Mouse (Mus musculus) gastrocnemius, postnatal 25 days (tissue): Measurements from ENCODE around the gene Olfr1450. TPM values are rescaled to one million over a fixed set of nuclear protein-coding genes. Genes with fewer than 3 reads are reported as not detected.
"Not testable (repeated sequence)": the region's sequence is repeated elsewhere in the genome, so short reads cannot be mapped to it uniquely, and the experiment has no call there.

Source experiments
- DNase-seq: peaks from one replicate; pipeline ENCODE4 v3.0.0; 2022
- long read RNA-seq, 2 experiments: library from polyadenylated mRNA; stranded (forward); transcript quantifications; one replicate each; pipeline ENCODE4 v2.0.0; 2021
- total RNA-seq, 2 experiments: library from RNA; stranded (reverse); gene quantifications; 1 replicate in 1 of 2; 2 replicates in 1 of 2; pipeline ENCODE4 v1.2.3; 2021

Olfr1450 gene
- total RNA-seq, result not detected
- long read RNA-seq, experiment 1, result 0 reads
- long read RNA-seq, experiment 2, result 0 reads

GRCm38 (mm10) chr19:12949958-12950357, at the start of gene Olfr1450:
Gene Olfr1450 (plus strand): TSS chr19:12950258.
- DNase-seq, result no peak

- DNase-seq, result no peak
Measured at GRCm38 (mm10) chr19:12903643-12904042, 46.4 kb upstream of the Olfr1450 start, which contains the start of gene Olfr1447. Gene Olfr1447 (minus strand): TSS chr19:12903743.

GRCm38 (mm10) chr19:12924319-12924718, 25.7 kb upstream of the Olfr1450 start, which contains the start of gene Olfr1448:
Gene Olfr1448 (minus strand): TSS chr19:12924419.
- no peak for DNase-seq

GRCm38 (mm10) chr19:12930540-12930939, 19.5 kb upstream of the Olfr1450 start, which contains the start of gene Olfr1449:
Gene Olfr1449 (plus strand): TSS chr19:12930840.
- no peak for DNase-seq

- not testable (repeated sequence) for DNase-seq
Measured at GRCm38 (mm10) chr19:12970082-12970481, 20.0 kb downstream of the Olfr1450 start.

- not testable (repeated sequence) for DNase-seq
Measured at GRCm38 (mm10) chr19:12992316-12992715, 42.3 kb downstream of the Olfr1450 start.

GRCm38 (mm10) chr19:12994714-12995113, 44.7 kb downstream of the Olfr1450 start, which contains the start of gene Olfr1451:
Gene Olfr1451 (plus strand): TSS chr19:12995014.
- no peak for DNase-seq

Other genes starting within 250 kb of the Olfr1450 start
- gene Cntf, start 184.6 kb upstream of the Olfr1450 start, total RNA-seq, result 1 to 10 TPM; 3.2 to 3.4 TPM
- 10 to 100 TPM; 82.9 to 97.8 TPM for gene Zfp91, start 154.1 kb upstream of the Olfr1450 start, total RNA-seq
- gene Lpxn, start 154.1 kb upstream of the Olfr1450 start, total RNA-seq, result under 1 TPM; 0.36 to 0.38 TPM
- not detected for gene Gm5244, start 103.6 kb upstream of the Olfr1450 start, total RNA-seq
- not detected for gene Olfr1444, start 93.0 kb upstream of the Olfr1450 start, total RNA-seq
- not detected for gene Olfr1445, start 66.4 kb upstream of the Olfr1450 start, total RNA-seq
- not detected for gene Olfr1446, start 56.7 kb upstream of the Olfr1450 start, total RNA-seq
- gene Olfr1447, start 46.5 kb upstream of the Olfr1450 start, total RNA-seq, result not detected
- not detected for gene Olfr1448, start 25.8 kb upstream of the Olfr1450 start, total RNA-seq
- gene Olfr1449, start 19.4 kb upstream of the Olfr1450 start, total RNA-seq, result not detected
- gene Olfr1451, start 44.8 kb downstream of the Olfr1450 start, total RNA-seq, result not detected
- gene Olfr1453, start 78.1 kb downstream of the Olfr1450 start, total RNA-seq, result not detected
- gene Olfr1454, start 110.4 kb downstream of the Olfr1450 start, total RNA-seq, result not detected
- not detected for gene Olfr1457, start 147.6 kb downstream of the Olfr1450 start, total RNA-seq
- not detected for gene Olfr1458, start 156.5 kb downstream of the Olfr1450 start, total RNA-seq
- gene Olfr1459, start 199.3 kb downstream of the Olfr1450 start, total RNA-seq, result not detected
- not detected for gene Olfr1461, start 212.7 kb downstream of the Olfr1450 start, total RNA-seq
- not detected for gene Olfr1462, start 235.5 kb downstream of the Olfr1450 start, total RNA-seq